ENCODE assay signal across 32 mouse cellular contexts in genomic region chr6:81698173-81698572, GRCm38 (mm10).
"Had no signal": no experiment of that assay in that cellular context is flagged by ENCODE, and none has a peak within 500 bp of the region (broad histone marks: within the 10 kb centered on the region; RNA-seq: fewer than 3 reads in every experiment).

No protein-coding gene starts in this region.

- H3K27me3 ChIP-seq: limb, embryonic 12.5 days; limb, embryonic 13.5 days; limb, embryonic 15.5 days; liver, embryonic 12.5 days; liver, embryonic 13.5 days; liver, embryonic 15.5 days; lung, embryonic 15.5 days; megakaryocyte, embryonic 14.5 days; midbrain, embryonic 12.5 days; midbrain, embryonic 13.5 days; midbrain, embryonic 15.5 days; neural tube, embryonic 12.5 days; neural tube, embryonic 13.5 days had no signal

- DNase-seq: left cerebral cortex, postnatal 4 days; liver; liver, embryonic 13.5 days; liver, postnatal 0 days; lung, adult 18-20 months; lung, adult 2 months; lung, embryonic 14.5 days; lung, postnatal 10 days; lung, postnatal 14 days; lung, postnatal 36 days; lung, postnatal 4 days; midbrain, embryonic 14.5 days had no signal

- H3K9me3 ChIP-seq: limb, embryonic 10.5 days; limb, embryonic 12.5 days; limb, embryonic 13.5 days; limb, embryonic 15.5 days; liver, embryonic 12.5 days; liver, embryonic 13.5 days; liver, embryonic 15.5 days; lung, embryonic 15.5 days; midbrain, embryonic 10.5 days; midbrain, embryonic 12.5 days; midbrain, embryonic 13.5 days; midbrain, embryonic 15.5 days; neural tube, embryonic 12.5 days; neural tube, embryonic 13.5 days had no signal

- H3K9ac ChIP-seq: limb, embryonic 12.5 days; limb, embryonic 13.5 days; limb, embryonic 15.5 days; liver, embryonic 12.5 days; liver, embryonic 13.5 days; liver, embryonic 14.5 days; liver, embryonic 15.5 days; liver, postnatal 0 days; lung, embryonic 14.5 days; lung, embryonic 15.5 days; midbrain, embryonic 12.5 days; midbrain, embryonic 13.5 days; midbrain, embryonic 15.5 days; neural tube, embryonic 12.5 days; neural tube, embryonic 13.5 days had no signal

- H3K4me1 ChIP-seq: limb, embryonic 10.5 days; limb, embryonic 12.5 days; limb, embryonic 13.5 days; limb, embryonic 15.5 days; liver, embryonic 12.5 days; liver, embryonic 13.5 days; liver, embryonic 15.5 days; lung, embryonic 15.5 days; megakaryocyte, embryonic 14.5 days; midbrain, embryonic 10.5 days; midbrain, embryonic 12.5 days; midbrain, embryonic 13.5 days; midbrain, embryonic 15.5 days; neural tube, embryonic 12.5 days; neural tube, embryonic 13.5 days had no signal

- H3K4me2 ChIP-seq: limb, embryonic 12.5 days; limb, embryonic 13.5 days; limb, embryonic 15.5 days; liver, embryonic 12.5 days; liver, embryonic 13.5 days; liver, embryonic 15.5 days; lung, embryonic 14.5 days; lung, embryonic 15.5 days; midbrain, embryonic 11.5 days; midbrain, embryonic 12.5 days; midbrain, embryonic 13.5 days; midbrain, embryonic 15.5 days; neural tube, embryonic 12.5 days; neural tube, embryonic 13.5 days had no signal

- H3K4me3 ChIP-seq: limb, embryonic 10.5 days; limb, embryonic 12.5 days; limb, embryonic 13.5 days; limb, embryonic 15.5 days; liver, embryonic 12.5 days; liver, embryonic 13.5 days; liver, embryonic 15.5 days; lung, embryonic 15.5 days; megakaryocyte, embryonic 14.5 days; midbrain, embryonic 10.5 days; midbrain, embryonic 12.5 days; midbrain, embryonic 13.5 days; midbrain, embryonic 15.5 days; myocyte; neural tube, embryonic 12.5 days; neural tube, embryonic 13.5 days had no signal

- ATAC-seq: liver, embryonic 12.5 days; liver, postnatal 0 days; lung, postnatal 0 days; midbrain, embryonic 13.5 days; midbrain, embryonic 15.5 days; midbrain, embryonic 16.5 days had no signal

- H3K36me3 ChIP-seq: limb, embryonic 10.5 days; limb, embryonic 12.5 days; limb, embryonic 13.5 days; limb, embryonic 15.5 days; liver, embryonic 12.5 days; liver, embryonic 13.5 days; liver, embryonic 15.5 days; lung, embryonic 15.5 days; midbrain, embryonic 10.5 days; midbrain, embryonic 12.5 days; midbrain, embryonic 13.5 days; midbrain, embryonic 15.5 days; neural tube, embryonic 12.5 days; neural tube, embryonic 13.5 days had no signal

- H3K27ac ChIP-seq: limb, embryonic 10.5 days; limb, embryonic 12.5 days; limb, embryonic 13.5 days; limb, embryonic 15.5 days; liver, embryonic 12.5 days; liver, embryonic 13.5 days; liver, embryonic 14.5 days; liver, embryonic 15.5 days; lung, embryonic 15.5 days; macrophage; midbrain, embryonic 10.5 days; midbrain, embryonic 12.5 days; midbrain, embryonic 13.5 days; midbrain, embryonic 15.5 days; neural tube, embryonic 12.5 days; neural tube, embryonic 13.5 days had no signal
